Mouse (Mus musculus) adrenal gland, postnatal 10 days (tissue): ENCODE measurements at regions not wholly inside any gene's neighbourhood (a gene's known extent, or its start where the extent isn't known, plus 50 kb on each side); places are given as distances from the start of the nearest gene placed in this dataset.

Experiments used
- DNase-seq: peaks from one replicate; pipeline ENCODE4 v3.0.0; 2021; ENCODE audit warnings: mixed read lengths

DNA sequence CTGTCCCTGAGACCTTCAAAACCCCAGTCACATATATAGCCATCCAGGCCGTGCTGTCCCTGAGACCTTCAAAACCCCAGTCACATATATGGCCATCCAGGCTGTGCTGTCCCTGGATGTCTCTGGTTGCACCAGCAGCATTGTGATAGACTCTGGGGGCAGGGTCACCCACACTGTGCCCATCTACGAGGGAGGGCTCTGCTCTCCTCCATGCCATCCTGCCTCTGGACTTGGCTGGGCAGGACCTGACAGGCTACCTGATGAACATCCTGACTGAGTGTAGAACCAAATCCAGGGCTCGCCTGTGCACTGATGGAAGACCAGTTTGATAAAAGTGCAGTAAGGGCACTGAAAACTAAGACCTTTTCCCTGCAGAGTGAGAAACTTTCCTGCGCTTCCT is 63.1 kb upstream of the S1pr3 start:
- DNase-seq = no peak

DNA sequence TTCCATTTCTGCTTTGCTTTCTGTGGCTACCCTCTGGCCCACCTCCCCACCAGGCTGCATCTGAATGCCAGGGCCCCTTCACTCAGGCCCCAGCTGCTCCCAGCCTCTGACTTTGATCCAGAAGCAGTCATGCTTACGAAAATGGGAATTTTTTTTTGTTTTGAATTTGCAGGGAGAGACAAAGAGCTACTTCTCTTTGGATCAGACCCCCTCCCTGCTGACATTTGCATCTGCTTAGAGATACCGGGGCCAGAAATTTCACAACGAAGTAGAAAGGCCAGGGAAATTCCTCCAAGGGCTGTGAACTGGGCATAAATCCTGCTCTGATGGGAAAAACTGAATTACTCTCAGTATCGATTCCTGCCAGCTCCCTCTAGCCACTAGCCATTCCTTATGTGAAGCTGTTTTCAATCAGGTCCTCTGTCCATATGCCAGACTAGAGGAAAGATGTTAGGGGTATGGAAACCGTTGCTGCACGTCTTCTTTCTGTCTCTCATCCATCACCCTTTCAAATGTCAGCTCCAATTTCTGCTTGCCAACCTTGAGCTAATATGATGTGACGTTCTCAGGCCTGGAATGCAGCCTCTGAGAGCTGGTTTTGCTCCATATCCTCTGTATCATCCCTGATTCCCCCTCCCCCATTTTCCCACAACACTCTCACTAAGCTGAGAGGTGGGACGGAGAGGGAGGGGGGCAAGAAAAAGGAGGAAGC is 62.4 kb upstream of the S1pr3 start:
- peak; percentile 20 for DNase-seq

DNA sequence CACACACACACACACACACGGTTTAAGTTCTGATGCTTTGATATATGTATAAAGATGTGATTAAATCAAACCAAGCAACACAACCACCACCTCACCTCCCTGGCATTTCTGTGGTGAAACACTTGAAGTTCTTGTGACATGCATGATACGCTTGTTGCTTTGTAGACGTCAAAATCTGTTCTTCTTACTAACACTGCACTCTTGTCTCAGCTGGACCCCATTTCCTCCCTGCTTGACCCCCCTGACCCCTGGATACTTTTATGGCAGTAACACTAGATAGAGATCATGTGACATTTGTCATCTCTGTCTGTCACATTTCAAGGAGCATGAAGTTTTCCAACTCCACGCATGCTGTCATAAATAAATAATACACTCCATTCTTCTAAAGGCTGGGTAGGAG is 59.7 kb upstream of the S1pr3 start:
- DNase-seq = no peak

DNA sequence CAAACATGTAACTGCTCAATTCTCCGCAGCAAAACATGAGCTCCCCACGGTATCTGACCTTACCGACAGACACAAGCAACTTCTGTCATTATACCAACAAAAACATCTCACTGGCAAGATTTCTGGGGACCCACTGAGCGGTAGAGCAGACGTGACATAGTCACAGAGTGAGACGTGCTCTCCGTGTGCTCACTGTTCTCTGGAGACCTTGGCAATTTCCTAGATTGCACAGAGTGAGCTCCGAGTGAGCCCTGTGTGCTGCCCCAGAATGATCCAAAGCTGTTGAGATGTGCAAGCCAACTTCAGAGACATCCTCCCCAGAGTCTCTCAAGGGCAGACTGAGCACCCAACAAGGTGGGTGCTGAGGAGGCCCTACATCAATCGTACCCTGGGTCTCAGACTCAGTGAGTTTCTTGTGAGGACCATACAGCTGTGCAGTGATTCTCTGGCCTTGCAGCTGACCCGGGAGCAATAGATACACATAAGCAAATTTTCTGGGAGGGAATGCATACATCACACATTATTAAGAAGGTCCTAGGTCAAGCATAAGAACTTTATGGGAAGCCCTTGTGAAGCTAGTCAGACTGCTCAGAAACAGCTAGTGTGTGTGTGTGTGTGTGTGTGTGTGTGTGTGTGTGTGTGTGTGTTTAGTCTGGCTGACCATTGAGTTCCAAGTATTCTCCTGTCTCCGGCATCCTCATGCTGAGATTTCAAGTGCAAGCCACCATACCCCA is 58.5 kb upstream of the S1pr3 start:
- DNase-seq = no peak

- DNase-seq = no peak
Observed at GRCm38 (mm10) chr13:51352874-51353273, 55.6 kb upstream of the S1pr3 start.

DNA sequence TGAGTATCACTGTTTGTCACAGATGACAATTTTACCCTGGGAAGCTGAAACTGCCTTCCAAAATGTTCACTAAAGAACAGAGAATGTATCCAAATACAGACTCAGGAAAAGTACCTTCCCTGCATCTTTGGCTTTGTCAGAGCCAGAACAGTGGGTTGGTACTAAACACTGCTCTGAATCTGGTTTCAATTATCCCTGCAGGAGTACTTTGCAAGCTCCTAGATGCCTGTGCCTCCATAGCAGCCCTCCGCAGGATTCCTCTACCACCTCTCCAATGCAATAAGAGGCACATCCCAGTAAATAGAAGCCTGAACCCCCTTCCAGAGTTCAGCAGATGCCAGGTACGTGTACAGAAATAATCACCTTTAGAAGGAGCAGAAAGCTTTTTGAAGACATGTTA is 52.9 kb upstream of the S1pr3 start:
- no peak for DNase-seq
